Mouse (Mus musculus): Measurements from ENCODE around the gene Dhrs7c.

- no peak for TF ChIP-seq POLR2A (IDR thresholded peaks at IDR 0.05; ENCODE audit: control insufficient read depth, low read depth, low read length)
- peak; percentile 57; the same call in 1 of the 2 replicates for TF ChIP-seq CTCF (IDR thresholded peaks at IDR 0.05; ENCODE audit: control insufficient read depth, insufficient read depth, insufficient replicate concordance, low read depth, low read length)
These were observed 7.6 kb downstream of the Dhrs7c start for GRCm38 (mm10) chr11:67805538-67805937.

All from testis, adult 2 months (tissue).